Mouse (Mus musculus) testis, adult 2 months (tissue): Measurements from ENCODE around the gene Vti1a.

Source experiments
- CTCF ChIP-seq: fragments of 200-500 bp; IDR thresholded peaks from 2 replicates; pipeline ENCODE4 v1.5.1; 2012; ENCODE audit warnings: low read depth, mild to moderate bottlenecking, inconsistent platforms, low read length, moderate library complexity; ENCODE audit not compliant: control insufficient read depth, insufficient read depth, insufficient replicate concordance
- POLR2A ChIP-seq: fragments of 200-500 bp; IDR thresholded peaks from 2 replicates; pipeline ENCODE4 v1.6.1; 2012; ENCODE audit warnings: low read depth, mild to moderate bottlenecking, inconsistent platforms, low read length, moderate library complexity; ENCODE audit not compliant: control insufficient read depth

DNA sequence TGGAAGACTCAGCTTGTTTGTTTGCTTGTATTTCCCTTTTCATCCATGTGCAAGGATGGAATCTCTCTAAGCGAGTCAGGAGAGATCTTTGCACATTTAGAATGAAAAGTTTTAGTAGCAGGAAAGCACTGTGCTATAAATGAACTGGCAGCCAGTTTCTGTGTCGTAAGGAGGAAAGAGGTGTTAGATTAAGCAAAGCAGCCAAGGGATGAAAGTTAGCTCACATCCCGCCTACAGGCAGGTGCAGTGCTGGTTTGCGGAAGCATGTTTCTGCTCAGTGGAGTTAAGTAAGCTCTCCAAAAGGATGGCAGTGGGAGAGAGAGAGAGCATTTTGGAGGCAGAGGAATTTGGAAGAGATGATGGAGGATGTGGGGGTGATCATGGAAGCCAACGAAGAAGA is 105.7 kb downstream of the Vti1a start:
- TF ChIP-seq CTCF (no peak), POLR2A (no peak)
